Mouse (Mus musculus) right cerebral cortex, adult 2 months (tissue): Measurements from ENCODE around the gene Oxsr1.
A peak's percentile ranks its signal among the peaks of the same experiment; 100 is the strongest.

Source experiments
- DNase-seq, 2 experiments: peaks; one replicate each; pipeline ENCODE4 v3.0.0; 2021 to 2022; ENCODE audit warnings: low spot score in 2 of 2

The Oxsr1 gene

GRCm38 (mm10) chr9:119338350-119338749 lies 16.1 kb upstream of the Oxsr1 start:
- DNase-seq: no peak

- DNase-seq: no peak
These were observed 15.6 kb upstream of the Oxsr1 start for GRCm38 (mm10) chr9:119337842-119338241.

- no peak for DNase-seq
These were observed 13.3 kb upstream of the Oxsr1 start for GRCm38 (mm10) chr9:119335571-119335970.

GRCm38 (mm10) chr9:119334834-119335233 lies 12.6 kb upstream of the Oxsr1 start:
- DNase-seq: peak; percentile 29 to 44

GRCm38 (mm10) chr9:119334324-119334723 lies 12.1 kb upstream of the Oxsr1 start:
- peak; percentile 45 to 54 for DNase-seq

- no peak for DNase-seq
These were observed 8.1 kb upstream of the Oxsr1 start for GRCm38 (mm10) chr9:119330186-119330963.

GRCm38 (mm10) chr9:119328488-119328887 lies 6.3 kb upstream of the Oxsr1 start:
- no peak for DNase-seq

GRCm38 (mm10) chr9:119324130-119324529 lies 1.9 kb upstream of the Oxsr1 start:
- no peak for DNase-seq

- no peak for DNase-seq
These were observed 1.0 kb upstream of the Oxsr1 start for GRCm38 (mm10) chr9:119323260-119323645.

GRCm38 (mm10) chr9:119321392-119322229 lies 616 bp downstream of the Oxsr1 start:
- peak in 1 of 2 experiments; percentile 29 for DNase-seq

GRCm38 (mm10) chr9:119320946-119321345 lies 1.3 kb downstream of the Oxsr1 start:
- DNase-seq: no peak

GRCm38 (mm10) chr9:119320446-119320845 lies 1.8 kb downstream of the Oxsr1 start:
- no peak for DNase-seq

- DNase-seq: no peak
These were observed 3.3 kb downstream of the Oxsr1 start for GRCm38 (mm10) chr9:119318891-119319290.

- DNase-seq: no peak
These were observed 9.1 kb downstream of the Oxsr1 start for GRCm38 (mm10) chr9:119313096-119313495.

GRCm38 (mm10) chr9:119309067-119309466 lies 13.2 kb downstream of the Oxsr1 start:
- DNase-seq: no peak

GRCm38 (mm10) chr9:119305863-119306262 lies 16.4 kb downstream of the Oxsr1 start:
- no peak for DNase-seq

- no peak for DNase-seq
These were observed 23.7 kb downstream of the Oxsr1 start for GRCm38 (mm10) chr9:119298563-119298962.

- DNase-seq: no peak
These were observed 24.5 kb downstream of the Oxsr1 start for GRCm38 (mm10) chr9:119297696-119298095.

GRCm38 (mm10) chr9:119290791-119291190 lies 31.4 kb downstream of the Oxsr1 start:
- DNase-seq: no peak

GRCm38 (mm10) chr9:119280894-119281682 lies 41.1 kb downstream of the Oxsr1 start:
- no peak for DNase-seq

GRCm38 (mm10) chr9:119278031-119278430 lies 44.2 kb downstream of the Oxsr1 start:
- no peak for DNase-seq

GRCm38 (mm10) chr9:119276321-119276720 lies 45.9 kb downstream of the Oxsr1 start:
- DNase-seq: no peak
